In genomic region chr15:98993093-98993793, GRCm38 (mm10) we compare ENCODE assay signal across 8 mouse cellular contexts. TPM values are rescaled to one million over a fixed set of nuclear protein-coding genes. Genes with fewer than 3 reads are reported as not detected.
DNase-seq lines count a peak whose midpoint lies in the region; ATAC-seq lines count a peak whose summit lies in the region.

No protein-coding gene starts in this region.

- no peaks in the 10 kb centered on the region for H3K27me3 ChIP-seq in hindbrain, embryonic 16.5 days (replicated peaks; ENCODE audit: control insufficient read depth, insufficient read depth, low read length)

- H3K27ac ChIP-seq in hindbrain, embryonic 16.5 days (ENCODE audit: low read depth, low read length) = peak overlapping the region; percentile 98

- DNase-seq in T-cell, adult 2 months (ENCODE audit: low spot score) = peak; percentile 83
- peak; percentile 95 to 96 for DNase-seq in cerebellum, postnatal 36 days
- peak; percentile 96 for DNase-seq in gastrocnemius, adult 18-20 months (ENCODE audit: low spot score)
- DNase-seq in left cerebral cortex, adult 11 months (ENCODE audit: low spot score) = peak; percentile 89
- DNase-seq in lung, postnatal 36 days = peak; percentile 97
- DNase-seq in retina, embryonic 14.5 days (ENCODE audit: low spot score) = peak; percentile 95
- peak; percentile 97 for DNase-seq in thymus, postnatal 4 days

- peak overlapping the region; percentile 41 for H3K4me3 ChIP-seq in hindbrain, embryonic 16.5 days (ENCODE audit: low read length)

- H3K9me3 ChIP-seq in hindbrain, embryonic 16.5 days (ENCODE audit: control insufficient read depth, low read length) = no peaks in the 10 kb centered on the region

- no peaks in the 10 kb centered on the region for H3K36me3 ChIP-seq in hindbrain, embryonic 16.5 days (ENCODE audit: control insufficient read depth, insufficient read depth, low read length)

- 1% methylated on average over 35 of the region's 35 CpGs for WGBS in hindbrain, embryonic 16.5 days

- peak overlapping the region; percentile 73 for H3K4me2 ChIP-seq in hindbrain, embryonic 16.5 days (ENCODE audit: low read length)

- H3K4me1 ChIP-seq in hindbrain, embryonic 16.5 days (ENCODE audit: control insufficient read depth, insufficient read depth, low read depth, low read length) = peaks cover 46% of the 10 kb centered on the region

- peak; percentile 84 for ATAC-seq in hindbrain, embryonic 16.5 days

- peak overlapping the region; percentile 72 for H3K9ac ChIP-seq in hindbrain, embryonic 16.5 days (ENCODE audit: low read depth, low read length)

RNA-seq across cellular contexts. Expression of gene Tuba1c, which starts 36.4 kb away (rescaled TPM):
- 1 to 10 TPM; 5.4 to 9.9 TPM for total RNA-seq in gastrocnemius, adult 18-20 months (2021)
- polyA plus RNA-seq in hindbrain, embryonic 16.5 days (2015; fragmentation: Nextera tagmentation; extraction: Ambion mirVana) = 20.8 and 23.3 TPM in 2 replicates

RNA-seq across cellular contexts. Expression of gene Tuba1a, which starts 39.7 kb away (rescaled TPM):
- 10 to 100 TPM; 17.9 to 38.6 TPM for total RNA-seq in gastrocnemius, adult 18-20 months (2021)
- polyA plus RNA-seq in hindbrain, embryonic 16.5 days (2015; fragmentation: Nextera tagmentation; extraction: Ambion mirVana) = 15,480 and 15,543 TPM in 2 replicates

RNA-seq across cellular contexts. Expression of gene Gm49450, which starts 39.9 kb away (rescaled TPM):
- not detected for total RNA-seq in gastrocnemius, adult 18-20 months (2021)
- polyA plus RNA-seq in hindbrain, embryonic 16.5 days (2015; fragmentation: Nextera tagmentation; extraction: Ambion mirVana) = not detected in 2 replicates

RNA-seq across cellular contexts. Expression of gene Tuba1b, which starts 58.9 kb away (rescaled TPM):
- total RNA-seq in gastrocnemius, adult 18-20 months (2021) = 10 to 100 TPM; 15.6 to 29.6 TPM
- polyA plus RNA-seq in hindbrain, embryonic 16.5 days (2015; fragmentation: Nextera tagmentation; extraction: Ambion mirVana) = 1,672 and 1,683 TPM in 2 replicates

Comparison
In these comparisons a context has a peak if more than half of its experiments do, and no peak if none do; other contexts are left out.
1. Peak in every context shown above with its lines: DNase-seq, ATAC-seq, H3K4me3 ChIP-seq and H3K27ac ChIP-seq.